Mouse (Mus musculus): ENCODE results near the gene Morn1. TPM values are rescaled to one million over a fixed set of nuclear protein-coding genes. Genes with fewer than 3 reads are reported as not detected.
A peak's percentile ranks its signal among the peaks of the same experiment; 100 is the strongest.

Morn1 gene
- polyA plus RNA-seq, 1 experiment: 15.5 TPM

DNA sequence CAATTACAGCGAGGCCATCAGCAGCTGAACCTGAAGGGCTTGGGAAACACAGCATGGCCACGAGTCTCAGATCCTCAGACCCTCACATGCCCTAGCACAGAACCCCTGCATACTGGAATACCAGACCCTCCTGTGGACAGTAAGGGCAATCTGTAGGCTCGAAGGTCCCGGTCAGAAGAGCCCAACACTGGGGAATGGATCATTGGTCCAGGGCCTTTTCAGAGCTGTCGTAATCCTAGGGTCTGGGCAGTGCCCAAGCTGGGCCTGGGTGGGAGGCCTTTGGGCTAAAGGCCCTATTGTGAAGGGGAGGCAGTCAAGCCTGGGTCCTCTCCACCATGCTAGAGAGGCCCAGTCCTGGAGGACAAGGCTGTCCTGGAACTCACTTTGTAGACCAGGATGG is 56.5 kb downstream of the Morn1 start:
- H3K4me1 ChIP-seq (ENCODE audit: control insufficient read depth, insufficient read depth, low read length): peaks cover 15% of the 10 kb centered on the region; the same call in 1 of the 2 replicates
- TF ChIP-seq POLR2A (IDR thresholded peaks at IDR 0.05; ENCODE audit: borderline replicate concordance, extremely low read depth, low read depth, low read length) (no peak), CTCF (IDR thresholded peaks at IDR 0.05; ENCODE audit: insufficient read depth, low read length) (no peak)
- DNase-seq: no peak
- WGBS: 85% methylated on average over 5 of the region's 5 CpGs
- no peak overlapping the region for H3K4me3 ChIP-seq (replicated peaks; ENCODE audit: extremely low read depth, low read depth, low read length)

GRCm38 (mm10) chr4:155143411-155143810 is 57.0 kb downstream of the Morn1 start:
- peaks cover 15% of the 10 kb centered on the region; the same call in 1 of the 2 replicates for H3K4me1 ChIP-seq (ENCODE audit: control insufficient read depth, insufficient read depth, low read length)
- no peak overlapping the region for H3K4me3 ChIP-seq (replicated peaks; ENCODE audit: extremely low read depth, low read depth, low read length)
- WGBS: 51% methylated on average over 2 of the region's 2 CpGs
- TF ChIP-seq POLR2A (IDR thresholded peaks at IDR 0.05; ENCODE audit: borderline replicate concordance, extremely low read depth, low read depth, low read length): no peak
- no peak for TF ChIP-seq CTCF (IDR thresholded peaks at IDR 0.05; ENCODE audit: insufficient read depth, low read length)
- DNase-seq: no peak

DNA sequence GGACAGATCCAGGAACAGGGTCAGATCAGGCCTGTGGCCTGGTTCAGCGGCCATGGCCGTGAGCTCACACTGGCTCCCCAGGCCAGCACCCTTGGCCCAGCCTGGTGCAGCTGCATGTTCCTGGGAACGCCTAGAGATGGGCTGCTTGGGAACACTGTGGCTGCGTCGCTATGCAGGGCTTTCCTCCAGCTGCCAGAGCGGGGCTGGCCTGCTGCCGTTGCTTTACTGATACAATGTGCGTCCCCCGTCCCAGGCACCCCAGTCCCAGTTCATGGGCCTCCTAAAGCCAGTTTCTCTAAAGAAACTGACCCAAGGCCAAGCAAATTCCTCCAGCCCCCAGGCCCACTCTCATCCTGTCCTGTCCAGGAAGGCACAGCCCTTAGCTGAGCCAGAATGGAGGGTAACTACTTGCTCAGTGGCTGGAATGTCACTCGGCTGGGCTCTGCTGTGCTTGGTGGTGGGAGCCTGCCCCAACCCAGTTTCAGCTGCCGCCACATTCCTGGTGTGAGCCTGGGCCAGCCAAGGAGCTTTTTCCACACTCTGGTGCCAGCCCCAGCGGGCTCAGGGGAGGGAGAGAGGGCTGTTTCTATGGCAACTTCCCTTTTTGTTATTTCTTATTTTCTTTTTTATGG is 57.6 kb downstream of the Morn1 start:
- Histone ChIP-seq H3K4me1 (ENCODE audit: control insufficient read depth, insufficient read depth, low read length) (peaks cover 19% of the 10 kb centered on the region; the same call in 1 of the 2 replicates), H3K4me3 (replicated peaks; ENCODE audit: extremely low read depth, low read depth, low read length) (no peak overlapping the region)
- no peak for DNase-seq
- TF ChIP-seq CTCF (IDR thresholded peaks at IDR 0.05; ENCODE audit: insufficient read depth, low read length) (no peak), POLR2A (IDR thresholded peaks at IDR 0.05; ENCODE audit: borderline replicate concordance, extremely low read depth, low read depth, low read length) (no peak)
- 47% methylated on average over 12 of the region's 12 CpGs for WGBS

DNA sequence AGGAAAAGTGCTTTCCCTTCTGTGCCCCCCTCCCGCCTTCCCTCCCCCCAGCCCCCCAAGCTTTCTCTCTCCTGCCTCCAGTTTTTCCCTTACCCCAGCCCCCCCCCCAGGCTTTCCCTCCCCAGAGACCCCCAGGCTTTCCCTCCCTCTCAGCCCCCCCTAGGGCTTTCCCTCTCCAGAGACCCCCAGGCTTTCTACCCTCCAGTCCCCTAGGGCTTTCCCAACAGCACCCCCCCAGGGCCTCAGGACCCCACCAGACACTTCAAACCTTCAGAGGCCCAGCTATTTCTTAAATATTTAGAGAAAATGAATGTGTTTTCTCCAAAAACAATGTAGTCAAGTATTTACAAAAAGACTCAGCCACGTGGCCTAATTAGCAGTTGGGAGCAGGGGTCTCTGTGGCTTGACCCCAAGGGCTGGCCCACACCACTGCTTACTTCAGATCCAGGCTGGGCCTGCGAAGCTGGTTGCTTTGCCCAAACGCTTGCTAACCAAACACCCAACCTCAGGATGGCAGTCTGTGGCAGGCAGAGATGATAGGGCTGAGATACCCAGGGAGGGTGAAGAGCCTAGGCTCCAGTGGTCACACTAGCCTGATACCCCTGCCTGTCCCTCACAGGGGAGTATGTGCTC is 58.3 kb downstream of the Morn1 start:
- no peak for TF ChIP-seq POLR2A (IDR thresholded peaks at IDR 0.05; ENCODE audit: borderline replicate concordance, extremely low read depth, low read depth, low read length)
- TF ChIP-seq CTCF (IDR thresholded peaks at IDR 0.05; ENCODE audit: insufficient read depth, low read length): no peak
- DNase-seq: no peak
- WGBS: 55% methylated on average over 4 of the region's 4 CpGs
- peaks cover 19% of the 10 kb centered on the region; the same call in 1 of the 2 replicates for H3K4me1 ChIP-seq (ENCODE audit: control insufficient read depth, insufficient read depth, low read length)
- H3K4me3 ChIP-seq (replicated peaks; ENCODE audit: extremely low read depth, low read depth, low read length): no peak overlapping the region

- WGBS: 62% methylated on average over 14 of the region's 14 CpGs
- TF ChIP-seq CTCF (IDR thresholded peaks at IDR 0.05; ENCODE audit: insufficient read depth, low read length): no peak
- TF ChIP-seq POLR2A (IDR thresholded peaks at IDR 0.05; ENCODE audit: borderline replicate concordance, extremely low read depth, low read depth, low read length): no peak
- DNase-seq: no peak
- Histone ChIP-seq H3K4me3 (replicated peaks; ENCODE audit: extremely low read depth, low read depth, low read length) (no peak overlapping the region), H3K4me1 (ENCODE audit: control insufficient read depth, insufficient read depth, low read length) (peaks cover 19% of the 10 kb centered on the region)
Observed at GRCm38 (mm10) chr4:155146107-155146823, 59.9 kb downstream of the Morn1 start.

- 64% methylated on average over 4 of the region's 4 CpGs for WGBS
- DNase-seq: no peak
- TF ChIP-seq POLR2A (IDR thresholded peaks at IDR 0.05; ENCODE audit: borderline replicate concordance, extremely low read depth, low read depth, low read length): no peak
- no peak for TF ChIP-seq CTCF (IDR thresholded peaks at IDR 0.05; ENCODE audit: insufficient read depth, low read length)
Observed at GRCm38 (mm10) chr4:155148453-155148852, 62.1 kb downstream of the Morn1 start.

DNA sequence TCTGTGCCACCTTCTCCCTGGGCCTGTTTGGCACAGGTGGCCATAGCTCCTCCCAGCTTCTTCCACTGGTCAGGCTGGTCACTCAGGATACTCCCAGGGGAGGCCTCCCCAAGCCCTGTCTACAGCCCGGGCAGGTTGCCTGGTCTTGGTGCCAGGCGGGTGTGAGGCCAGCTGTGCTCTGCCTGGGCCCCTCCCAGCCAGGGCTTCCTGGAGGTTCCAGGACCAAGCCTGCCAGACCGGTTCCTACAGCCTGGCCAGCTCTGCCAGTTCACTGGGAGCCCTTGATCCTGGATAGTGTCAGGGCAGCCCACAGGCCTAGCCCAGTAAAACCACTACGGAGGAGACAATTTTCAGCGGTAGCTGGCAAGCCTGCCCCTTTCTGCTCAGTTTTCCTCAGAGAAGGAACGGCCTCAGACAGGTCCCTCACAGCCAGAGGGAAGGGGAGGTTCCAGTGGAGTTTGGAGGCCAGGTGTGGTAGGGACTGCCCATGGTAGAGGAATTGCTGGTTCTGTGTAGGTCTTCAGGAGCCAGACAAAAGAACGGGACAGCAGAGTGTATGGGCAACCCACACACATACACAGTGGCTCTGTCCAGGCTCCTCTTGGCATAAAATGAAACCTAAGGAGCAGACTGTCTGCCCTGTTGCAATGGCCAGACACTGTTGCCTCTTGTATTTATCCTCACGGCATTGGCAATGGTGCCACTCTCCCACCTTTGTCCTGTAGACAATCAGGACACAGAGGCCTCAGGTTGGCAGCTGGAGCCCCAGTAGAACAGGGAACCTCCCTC is 62.7 kb downstream of the Morn1 start:
- H3K4me3 ChIP-seq (replicated peaks; ENCODE audit: extremely low read depth, low read depth, low read length): no peak overlapping the region
- DNase-seq: peak; percentile 84

More at GRCm38 (mm10) chr4:155148453-155148852, 62.1 kb downstream of the Morn1 start:
- Histone ChIP-seq H3K4me3 (replicated peaks; ENCODE audit: extremely low read depth, low read depth, low read length) (no peak overlapping the region), H3K4me1 (ENCODE audit: control insufficient read depth, insufficient read depth, low read length) (peaks cover 27% of the 10 kb centered on the region)

GRCm38 (mm10) chr4:155149941-155150275 is 63.5 kb downstream of the Morn1 start:
- TF ChIP-seq CTCF (IDR thresholded peaks at IDR 0.05; ENCODE audit: insufficient read depth, low read length): no peak
- no peak for TF ChIP-seq POLR2A (IDR thresholded peaks at IDR 0.05; ENCODE audit: borderline replicate concordance, extremely low read depth, low read depth, low read length)
- no peak for DNase-seq
- Histone ChIP-seq H3K4me3 (replicated peaks; ENCODE audit: extremely low read depth, low read depth, low read length) (no peak overlapping the region), H3K4me1 (ENCODE audit: control insufficient read depth, insufficient read depth, low read length) (peaks cover 25% of the 10 kb centered on the region)
- 53% methylated on average over 6 of the region's 6 CpGs for WGBS

More for the DNA sequence above, 62.7 kb downstream of the Morn1 start:
- H3K4me1 ChIP-seq (ENCODE audit: control insufficient read depth, insufficient read depth, low read length): peaks cover 23% of the 10 kb centered on the region
- WGBS: 39% methylated on average over 8 of the region's 8 CpGs
- TF ChIP-seq POLR2A (IDR thresholded peaks at IDR 0.05; ENCODE audit: borderline replicate concordance, extremely low read depth, low read depth, low read length): peak; percentile 11; the same call in 1 of the 2 replicates
- TF ChIP-seq CTCF (IDR thresholded peaks at IDR 0.05; ENCODE audit: insufficient read depth, low read length): no peak

Measured in lung, adult 2 months (tissue).